Mouse (Mus musculus): ENCODE data around the gene Ifrd2.

The Ifrd2 gene

DNA sequence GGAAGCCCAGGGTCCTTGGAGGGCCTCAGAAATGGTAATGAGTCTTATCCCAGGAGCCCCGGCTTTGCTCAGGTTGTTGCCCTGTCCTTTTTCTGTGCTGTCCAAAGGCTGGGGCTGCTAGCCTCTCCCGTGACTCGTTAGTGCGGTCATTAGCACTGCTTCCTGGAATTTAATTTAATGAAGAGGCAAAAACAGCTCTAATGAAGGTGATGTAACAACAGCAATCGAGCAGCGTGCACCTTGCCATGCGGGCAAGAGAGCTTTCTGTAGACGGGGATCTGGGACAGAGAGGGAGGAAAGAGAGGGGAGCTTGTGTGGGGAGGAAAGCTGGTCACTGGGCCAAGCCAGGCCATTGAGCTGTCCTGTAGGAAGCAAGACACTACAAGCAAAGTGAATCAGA is 54.2 kb downstream of the Ifrd2 start:
- DNase-seq (ENCODE audit: low spot score): no peak
